Mouse (Mus musculus): ENCODE data around the gene 2310057N15Rik.
"Not testable (repeated sequence)": the region's sequence is repeated elsewhere in the genome, so short reads cannot be mapped to it uniquely, and the experiment has no call there.

The 2310057N15Rik gene

GRCm38 (mm10) chr16:88774106-88774505, at the start of gene 2310057N15Rik:
Gene 2310057N15Rik (minus strand): TSS chr16:88774206.
- no peak for DNase-seq (ENCODE audit: low spot score in 2 of 2)

- no peak for DNase-seq (ENCODE audit: low spot score in 2 of 2)
Measured at GRCm38 (mm10) chr16:88823736-88824135, 49.7 kb upstream of the 2310057N15Rik start.

GRCm38 (mm10) chr16:88820066-88820465, 46.1 kb upstream of the 2310057N15Rik start, which contains the start of gene Krtap15:
Gene Krtap15 (plus strand): TSS chr16:88820215.
- no peak for DNase-seq (ENCODE audit: low spot score in 2 of 2)

- DNase-seq (ENCODE audit: low spot score in 2 of 2), result no peak
Measured at GRCm38 (mm10) chr16:88811827-88812226, 37.8 kb upstream of the 2310057N15Rik start, which contains the start of gene Gm20741. Gene Gm20741 (minus strand): TSS chr16:88812220.

- no peak for DNase-seq (ENCODE audit: low spot score in 2 of 2)
Measured at GRCm38 (mm10) chr16:88786786-88787185, 12.8 kb upstream of the 2310057N15Rik start.

- no peak for DNase-seq (ENCODE audit: low spot score in 2 of 2)
Measured at GRCm38 (mm10) chr16:88777596-88777995, 3.6 kb upstream of the 2310057N15Rik start, which contains the start of gene Gm5965. Gene Gm5965 (plus strand): TSS chr16:88777896.

GRCm38 (mm10) chr16:88758547-88758946, 15.5 kb downstream of the 2310057N15Rik start, which contains the start of gene 2310034C09Rik:
Gene 2310034C09Rik (plus strand): TSS chr16:88758847.
- DNase-seq (ENCODE audit: low spot score in 2 of 2), result not testable (repeated sequence)

- DNase-seq (ENCODE audit: low spot score in 2 of 2), result not testable (repeated sequence)
Measured at GRCm38 (mm10) chr16:88751535-88751934, 22.5 kb downstream of the 2310057N15Rik start, which contains the start of gene Krtap13. Gene Krtap13 (minus strand): TSS chr16:88751635.

GRCm38 (mm10) chr16:88747943-88748342, 26.1 kb downstream of the 2310057N15Rik start:
- no peak for DNase-seq (ENCODE audit: low spot score in 2 of 2)

- no peak for DNase-seq (ENCODE audit: low spot score in 2 of 2)
Measured at GRCm38 (mm10) chr16:88744750-88745340, 29.2 kb downstream of the 2310057N15Rik start.

- no peak for DNase-seq (ENCODE audit: low spot score in 2 of 2)
Measured at GRCm38 (mm10) chr16:88735391-88735790, 38.6 kb downstream of the 2310057N15Rik start.

GRCm38 (mm10) chr16:88728812-88729275, 45.2 kb downstream of the 2310057N15Rik start, which contains the start of gene Krtap13-1:
Gene Krtap13-1 (plus strand): TSS chr16:88728862.
- no peak for DNase-seq (ENCODE audit: low spot score in 2 of 2)
